Mouse (Mus musculus) lung, embryonic 14.5 days (tissue): ENCODE measurements around the gene Olfr282. TPM values are rescaled to one million over a fixed set of nuclear protein-coding genes. Genes with fewer than 3 reads are reported as not detected.
"Not testable (repeated sequence)": the region's sequence is repeated elsewhere in the genome, so short reads cannot be mapped to it uniquely, and the experiment has no call there.

Source experiments
- ATAC-seq: fragments of 200-750 bp; cut with Nextera tagmentation; 2 replicates; pipeline ENCODE4 v1.8.0; 2017; ENCODE audit warnings: mild to moderate bottlenecking, moderate TSS enrichment, moderate library complexity; ENCODE audit not compliant: insufficient read depth
- DNase-seq: peaks from one replicate; pipeline ENCODE4 v3.0.0-alpha.2; 2015
- H3K27ac ChIP-seq: fragments of 300-500 bp; sonication (generic); 2 replicates; pipeline ENCODE4 v1.5.1; 2014; ENCODE audit warnings: low read depth, mild to moderate bottlenecking, moderate library complexity
- H3K27me3 ChIP-seq: fragments of 300-500 bp; sonication (generic); 2 replicates; pipeline ENCODE4 v1.6.1; 2014; ENCODE audit warnings: low read length, control low read depth; ENCODE audit not compliant: insufficient read depth
- H3K36me3 ChIP-seq: fragments of 300-500 bp; sonication (generic); 2 replicates; pipeline ENCODE4 v1.6.1; 2014; ENCODE audit warnings: control low read depth; ENCODE audit not compliant: insufficient read depth
- H3K4me1 ChIP-seq: fragments of 300-500 bp; sonication (generic); 2 replicates; pipeline ENCODE4 v1.6.1; 2014; ENCODE audit warnings: antibody characterized with exemption, control low read depth; ENCODE audit not compliant: insufficient read depth
- H3K4me2 ChIP-seq: fragments of 300-500 bp; sonication (generic); 2 replicates; pipeline ENCODE4 v1.6.1; 2014; ENCODE audit warnings: mild to moderate bottlenecking
- H3K4me3 ChIP-seq: fragments of 300-500 bp; sonication (generic); 2 replicates; pipeline ENCODE4 v1.5.1; 2014; ENCODE audit warnings: low read depth, low read length
- H3K9ac ChIP-seq: fragments of 300-500 bp; sonication (generic); 2 replicates; pipeline ENCODE4 v1.6.1; 2014
- H3K9me3 ChIP-seq: fragments of 300-500 bp; sonication (generic); 2 replicates; pipeline ENCODE4 v1.6.1; 2016; ENCODE audit warnings: low read depth, low read length, control low read depth
- CTCF ChIP-seq: IDR thresholded peaks from 2 replicates; pipeline ENCODE4 v1.5.1; 2016; ENCODE audit warnings: antibody characterized with exemption, low read depth
- WGBS: fragments of 180-500 bp; shearing (Covaris S2); extraction: QIAGEN DNeasy Blood & Tissue Kit; methylation state at CpG from one replicate; pipeline ENCODE4 v1.1.7; 2014; 5-methylcytosine and 5-hydroxymethylcytosine counted together
- polyA plus RNA-seq: library from polyadenylated mRNA; unstranded; fragments of >200 nt; fragmentation: Nextera tagmentation; extraction: Ambion mirVana; gene quantifications from 2 replicates; pipeline ENCODE4 v1.2.1, GENCODE M21; 2014

The Olfr282 gene
- polyA plus RNA-seq, 1 experiment from 2014 or later = not detected

DNA sequence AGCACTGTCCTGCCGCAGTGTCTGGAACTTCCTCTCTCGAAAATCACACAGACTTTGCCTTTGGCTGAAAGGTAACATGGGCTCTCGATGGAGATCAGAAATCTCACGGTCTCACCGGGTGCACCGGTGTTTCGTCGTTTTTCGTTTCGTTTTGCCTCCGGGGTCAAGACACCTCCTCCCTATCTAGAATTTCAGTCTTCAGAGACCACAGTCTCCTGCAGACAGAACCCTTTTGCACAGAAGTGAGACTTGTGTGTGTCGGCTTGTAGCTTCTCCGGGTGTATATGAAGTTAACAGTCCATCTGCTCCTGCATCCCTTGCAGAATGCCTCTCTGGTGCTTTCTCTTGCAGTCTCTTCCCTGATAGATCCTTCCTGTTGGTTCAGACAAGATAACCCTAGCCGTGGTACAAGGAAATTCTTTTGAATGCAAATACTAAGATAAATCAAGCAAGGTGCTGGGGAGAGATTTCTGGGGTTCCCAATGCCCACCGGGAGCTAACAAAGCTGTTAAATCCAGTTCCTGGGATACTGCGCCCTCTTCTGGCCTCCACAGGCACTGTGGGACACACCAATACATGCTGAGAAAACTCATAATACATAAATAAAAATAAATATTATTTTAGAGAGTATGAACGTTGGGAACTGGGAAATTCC is 22.5 kb upstream of the Olfr282 start:
- no peak overlapping the region for H3K9ac ChIP-seq
- DNase-seq = peak; percentile 41
- no peak overlapping the region for H3K4me3 ChIP-seq
- H3K27ac ChIP-seq = no peak overlapping the region
- no peak for ATAC-seq
- 0 out of 2 replicates have a peak, but pooled peaks have one; percentile 30 for TF ChIP-seq CTCF
- 64% methylated on average over 17 of the region's 17 CpGs for WGBS
- H3K4me2 ChIP-seq = no peak overlapping the region
- H3K36me3 ChIP-seq = no peaks in the 10 kb centered on the region
- H3K9me3 ChIP-seq = no peaks in the 10 kb centered on the region; the same call in 1 of the 2 replicates
- no peaks in the 10 kb centered on the region for H3K27me3 ChIP-seq
- no peaks in the 10 kb centered on the region for H3K4me1 ChIP-seq

DNA sequence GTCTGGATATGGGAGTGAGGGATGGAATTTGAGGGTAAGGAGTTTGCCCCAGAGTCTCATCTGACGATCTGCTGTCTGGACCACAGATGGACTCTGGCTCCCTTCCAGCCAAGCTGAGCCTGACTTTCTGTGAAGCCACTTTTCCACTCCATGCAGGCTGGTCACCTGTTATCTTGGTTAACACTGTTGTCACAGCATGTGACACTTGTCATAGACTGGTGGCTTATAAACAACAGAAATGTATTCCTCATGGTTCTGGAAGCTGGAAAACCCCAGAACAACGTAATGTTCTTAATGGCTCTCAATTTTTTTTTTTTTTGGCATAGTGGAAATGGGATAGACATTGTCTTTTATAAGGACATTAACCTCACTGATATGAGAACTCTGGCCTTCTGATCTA is 21.4 kb upstream of the Olfr282 start:
- no peaks in the 10 kb centered on the region for H3K27me3 ChIP-seq
- H3K27ac ChIP-seq = no peak overlapping the region
- ATAC-seq = no peak
- H3K4me3 ChIP-seq = no peak overlapping the region
- H3K9ac ChIP-seq = no peak overlapping the region
- no peaks in the 10 kb centered on the region for H3K36me3 ChIP-seq
- H3K9me3 ChIP-seq = no peaks in the 10 kb centered on the region; the same call in 1 of the 2 replicates
- DNase-seq = no peak
- no peak for TF ChIP-seq CTCF
- no peaks in the 10 kb centered on the region for H3K4me1 ChIP-seq
- H3K4me2 ChIP-seq = no peak overlapping the region
- WGBS = 76% methylated on average over 2 of the region's 2 CpGs

DNA sequence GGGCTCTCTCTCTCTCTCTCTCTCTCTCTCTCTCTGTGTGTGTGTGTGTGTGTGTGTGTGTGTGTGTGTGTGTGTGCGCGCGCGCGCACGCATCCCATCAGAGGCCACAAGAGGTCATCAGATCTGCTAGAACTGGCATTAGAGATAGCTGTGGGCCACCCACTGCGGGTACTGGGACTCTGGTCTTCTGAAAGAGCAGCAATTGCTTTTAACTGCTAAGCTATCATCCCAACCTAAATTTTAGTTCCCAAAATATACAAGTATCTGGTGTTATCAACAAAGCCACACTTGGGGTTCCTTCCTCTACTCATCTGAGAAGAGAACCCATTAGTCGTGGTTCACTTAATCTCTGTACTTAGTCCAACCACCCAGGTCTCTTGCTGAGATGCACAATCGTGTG is 20.8 kb upstream of the Olfr282 start:
- H3K4me1 ChIP-seq = no peaks in the 10 kb centered on the region
- no peak overlapping the region for H3K9ac ChIP-seq
- H3K4me3 ChIP-seq = no peak overlapping the region
- no peak overlapping the region for H3K4me2 ChIP-seq
- H3K9me3 ChIP-seq = no peaks in the 10 kb centered on the region; the same call in 1 of the 2 replicates
- no peak overlapping the region for H3K27ac ChIP-seq
- DNase-seq (no peak), ATAC-seq (no peak)
- no peaks in the 10 kb centered on the region for H3K27me3 ChIP-seq
- no peak for TF ChIP-seq CTCF
- 93% methylated on average over 9 of the region's 9 CpGs for WGBS
- no peaks in the 10 kb centered on the region for H3K36me3 ChIP-seq

DNA sequence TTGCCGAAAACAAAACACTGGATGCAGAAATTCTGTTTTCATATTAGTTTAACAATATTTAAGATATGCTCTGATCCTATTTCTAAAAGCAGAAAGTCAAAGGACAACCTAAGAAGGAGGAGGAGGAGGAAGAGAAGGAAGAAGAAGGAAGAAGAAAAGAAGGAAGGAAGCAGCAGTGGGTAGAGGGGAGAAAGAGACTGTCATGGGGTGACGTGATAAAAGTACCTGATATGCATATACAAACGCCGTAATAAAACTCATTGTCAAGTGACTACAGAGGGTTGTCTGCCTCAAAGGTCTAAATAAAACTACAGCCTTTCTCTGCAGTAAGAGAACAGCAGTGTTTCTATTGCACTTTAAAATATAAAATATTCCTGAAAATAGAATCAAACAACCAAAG is 15.0 kb upstream of the Olfr282 start:
- no peaks in the 10 kb centered on the region for H3K9me3 ChIP-seq
- no peak for DNase-seq
- H3K27ac ChIP-seq = no peak overlapping the region
- no peak for TF ChIP-seq CTCF
- no peak overlapping the region for H3K4me2 ChIP-seq
- no peak overlapping the region for H3K4me3 ChIP-seq
- H3K4me1 ChIP-seq = no peaks in the 10 kb centered on the region
- no peaks in the 10 kb centered on the region for H3K36me3 ChIP-seq
- ATAC-seq = no peak
- 69% methylated on average over 4 of the region's 4 CpGs for WGBS
- no peaks in the 10 kb centered on the region for H3K27me3 ChIP-seq
- H3K9ac ChIP-seq = no peak overlapping the region

GRCm38 (mm10) chr15:98416802-98417201 is 14.2 kb upstream of the Olfr282 start:
- H3K36me3 ChIP-seq, H3K4me1 ChIP-seq, H3K27ac ChIP-seq, H3K4me3 ChIP-seq, H3K9me3 ChIP-seq, H3K9ac ChIP-seq, ATAC-seq, DNase-seq, H3K4me2 ChIP-seq, H3K27me3 ChIP-seq: not testable (repeated sequence)

GRCm38 (mm10) chr15:98417285-98417684 is 13.7 kb upstream of the Olfr282 start:
- 14% methylated on average over 2 of the region's 3 CpGs for WGBS
- not testable (repeated sequence) for H3K9me3 ChIP-seq
- DNase-seq = peak; percentile 45

GRCm38 (mm10) chr15:98418096-98418495 is 12.9 kb upstream of the Olfr282 start:
- no peak for TF ChIP-seq CTCF
- no peak overlapping the region for H3K9ac ChIP-seq
- no peaks in the 10 kb centered on the region for H3K36me3 ChIP-seq
- no peaks in the 10 kb centered on the region for H3K4me1 ChIP-seq
- peak; percentile 65 for DNase-seq
- no peaks in the 10 kb centered on the region for H3K27me3 ChIP-seq
- WGBS = 37% methylated on average over 7 of the region's 7 CpGs
- ATAC-seq = no peak
- H3K27ac ChIP-seq = no peak overlapping the region
- H3K4me3 ChIP-seq = no peak overlapping the region
- no peak overlapping the region for H3K4me2 ChIP-seq
- no peaks in the 10 kb centered on the region for H3K9me3 ChIP-seq

More at GRCm38 (mm10) chr15:98417285-98417684, 13.7 kb upstream of the Olfr282 start:
- not testable (repeated sequence) for H3K36me3 ChIP-seq, H3K4me2 ChIP-seq, ATAC-seq, H3K9ac ChIP-seq, H3K4me3 ChIP-seq, H3K4me1 ChIP-seq, H3K27me3 ChIP-seq, H3K27ac ChIP-seq
- peak; percentile 56 for TF ChIP-seq CTCF
